8 mouse cellular contexts compared by ENCODE assay signal in genomic region chr12:51275818-51276538, GRCm38 (mm10).
DNase-seq lines count a peak whose midpoint lies in the region; ATAC-seq lines count a peak whose summit lies in the region.

No protein-coding gene starts in this region.

- WGBS in neural tube, embryonic 11.5 days = 52% methylated on average over 14 of the region's 14 CpGs
- WGBS in forebrain, embryonic 12.5 days = 48% methylated on average over 14 of the region's 14 CpGs
- WGBS in neural tube, embryonic 14.5 days = 46% methylated on average over 14 of the region's 14 CpGs
- 52% methylated on average over 14 of the region's 14 CpGs for WGBS in kidney, embryonic 14.5 days

- DNase-seq in heart, adult 8-10 months (ENCODE audit: low spot score) = peak; percentile 24
- DNase-seq in heart, adult 9 months (ENCODE audit: low spot score in 2 of 2) = no peak
- DNase-seq in neural tube, embryonic 11.5 days (ENCODE audit: low spot score) = no peak
- no peak for DNase-seq in neural tube, embryonic 10.5 days (ENCODE audit: extremely low spot score, low spot score)
- DNase-seq in urinary bladder, postnatal 14 days (ENCODE audit: low spot score) = no peak

- no peak overlapping the region for H3K4me2 ChIP-seq in neural tube, embryonic 11.5 days (ENCODE audit: low read depth)
- no peak overlapping the region for H3K4me2 ChIP-seq in forebrain, embryonic 12.5 days
- no peak overlapping the region for H3K4me2 ChIP-seq in neural tube, embryonic 14.5 days (ENCODE audit: low read depth, low read length)
- no peak overlapping the region for H3K4me2 ChIP-seq in kidney, embryonic 14.5 days (replicated peaks; ENCODE audit: low read depth, low read length)

- H3K36me3 ChIP-seq in neural tube, embryonic 11.5 days (ENCODE audit: control insufficient read depth, insufficient read depth, low read length) = no peaks in the 10 kb centered on the region
- no peaks in the 10 kb centered on the region for H3K36me3 ChIP-seq in forebrain, embryonic 12.5 days (replicated peaks)
- H3K36me3 ChIP-seq in neural tube, embryonic 14.5 days (ENCODE audit: control insufficient read depth, insufficient read depth, low read length) = no peaks in the 10 kb centered on the region
- no peaks in the 10 kb centered on the region for H3K36me3 ChIP-seq in kidney, embryonic 14.5 days (ENCODE audit: control insufficient read depth, insufficient read depth, low read length)

- H3K27me3 ChIP-seq in neural tube, embryonic 11.5 days (ENCODE audit: control insufficient read depth, insufficient read depth, low read length) = no peaks in the 10 kb centered on the region
- H3K27me3 ChIP-seq in forebrain, embryonic 12.5 days = no peaks in the 10 kb centered on the region
- no peaks in the 10 kb centered on the region for H3K27me3 ChIP-seq in neural tube, embryonic 14.5 days (ENCODE audit: control insufficient read depth, insufficient read depth, low read length)
- no peaks in the 10 kb centered on the region for H3K27me3 ChIP-seq in kidney, embryonic 14.5 days (ENCODE audit: control insufficient read depth, insufficient read depth, low read length)

- no peak overlapping the region for H3K4me3 ChIP-seq in neural tube, embryonic 11.5 days (ENCODE audit: low read depth, low read length)
- H3K4me3 ChIP-seq in forebrain, embryonic 12.5 days (replicated peaks) = no peak overlapping the region
- no peak overlapping the region for H3K4me3 ChIP-seq in neural tube, embryonic 14.5 days (ENCODE audit: low read depth, low read length)
- no peak overlapping the region for H3K4me3 ChIP-seq in kidney, embryonic 14.5 days (ENCODE audit: low read length)

- no peak overlapping the region for H3K9ac ChIP-seq in neural tube, embryonic 11.5 days (ENCODE audit: low read length)
- no peak overlapping the region for H3K9ac ChIP-seq in forebrain, embryonic 12.5 days
- no peak overlapping the region for H3K9ac ChIP-seq in neural tube, embryonic 14.5 days (replicated peaks; ENCODE audit: low read depth, low read length)
- no peak overlapping the region for H3K9ac ChIP-seq in kidney, embryonic 14.5 days (ENCODE audit: low read depth, low read length)

- H3K9me3 ChIP-seq in neural tube, embryonic 11.5 days (ENCODE audit: control insufficient read depth, low read length) = no peaks in the 10 kb centered on the region
- no peaks in the 10 kb centered on the region for H3K9me3 ChIP-seq in forebrain, embryonic 12.5 days
- no peaks in the 10 kb centered on the region for H3K9me3 ChIP-seq in neural tube, embryonic 14.5 days (ENCODE audit: control insufficient read depth, low read length)
- no peaks in the 10 kb centered on the region for H3K9me3 ChIP-seq in kidney, embryonic 14.5 days (ENCODE audit: control insufficient read depth, low read length)

- no peaks in the 10 kb centered on the region for H3K4me1 ChIP-seq in neural tube, embryonic 11.5 days (ENCODE audit: control insufficient read depth, insufficient read depth, low read length)
- no peaks in the 10 kb centered on the region; the same call in 1 of the 2 replicates for H3K4me1 ChIP-seq in forebrain, embryonic 12.5 days
- H3K4me1 ChIP-seq in neural tube, embryonic 14.5 days (ENCODE audit: control insufficient read depth, insufficient read depth, low read length) = no peaks in the 10 kb centered on the region
- H3K4me1 ChIP-seq in kidney, embryonic 14.5 days (ENCODE audit: control insufficient read depth, insufficient read depth, low read length) = no peaks in the 10 kb centered on the region

- H3K27ac ChIP-seq in neural tube, embryonic 11.5 days (ENCODE audit: low read depth, low read length) = no peak overlapping the region
- H3K27ac ChIP-seq in forebrain, embryonic 12.5 days = no peak overlapping the region
- H3K27ac ChIP-seq in neural tube, embryonic 14.5 days (ENCODE audit: low read depth, low read length) = no peak overlapping the region
- no peak overlapping the region for H3K27ac ChIP-seq in kidney, embryonic 14.5 days (ENCODE audit: low read depth, low read length)

- peak; percentile 41; the same call in 1 of the 2 replicates for ATAC-seq in neural tube, embryonic 11.5 days (ENCODE audit: insufficient read depth, low FRiP score, low TSS enrichment)
- ATAC-seq in forebrain, embryonic 12.5 days (ENCODE audit: low FRiP score) = peak; percentile 49; the same call in 1 of the 2 replicates
- ATAC-seq in neural tube, embryonic 14.5 days (ENCODE audit: low read depth) = peak; percentile 82
- ATAC-seq in kidney, embryonic 14.5 days (ENCODE audit: low FRiP score, low TSS enrichment) = no peak; the same call in 1 of the 2 replicates
